ENCODE assay signal across 5 mouse cellular contexts in the genomic region with DNA sequence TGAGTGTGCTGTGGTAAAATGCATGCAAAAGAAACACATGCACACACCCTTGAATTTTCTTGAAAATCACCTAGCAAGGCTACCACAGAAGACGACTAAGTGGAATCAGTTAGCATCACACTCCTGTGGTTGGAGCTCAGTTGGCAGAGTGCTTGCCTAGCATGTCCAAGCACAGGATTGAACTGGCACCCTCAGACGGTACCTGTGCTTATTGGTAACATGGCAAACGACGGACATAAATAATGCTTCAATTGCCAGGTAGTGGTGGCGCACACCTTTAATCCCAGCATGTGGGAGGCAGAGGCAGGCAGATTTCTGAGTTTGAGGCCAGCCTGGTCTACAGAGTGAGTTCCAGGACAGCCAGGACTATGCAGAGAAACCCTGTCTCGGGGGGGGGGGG. TPM values are rescaled to one million over a fixed set of nuclear protein-coding genes. Genes with fewer than 3 reads are reported as not detected.
DNase-seq lines count a peak whose midpoint lies in the region; ATAC-seq and TF ChIP-seq lines count a peak whose summit lies in the region.
"Not testable (repeated sequence)": the region's sequence is repeated elsewhere in the genome, so short reads cannot be mapped to it uniquely, and the experiment has no call there.

No protein-coding gene starts in this region.

- not testable (repeated sequence) for H3K4me1 ChIP-seq in bone marrow, adult 2 months (ENCODE audit: control insufficient read depth, insufficient read depth, low read length)
- peaks cover 17% of the 10 kb centered on the region for H3K4me1 ChIP-seq in heart, embryonic 10.5 days
- peaks cover 60% of the 10 kb centered on the region for H3K4me1 ChIP-seq in liver, embryonic 12.5 days
- H3K4me1 ChIP-seq in liver, embryonic 15.5 days (replicated peaks), result peaks cover 57% of the 10 kb centered on the region
- H3K4me1 ChIP-seq in megakaryocyte, embryonic 14.5 days, result peaks cover 57% of the 10 kb centered on the region

- H3K27ac ChIP-seq in bone marrow, adult 2 months (ENCODE audit: control insufficient read depth, insufficient read depth, low read depth, low read length, poor library complexity), result peak overlapping the region; percentile 75; the same call in 1 of the 2 replicates
- peak overlapping the region; percentile 76; the same call in 1 of the 2 replicates for H3K27ac ChIP-seq in heart, embryonic 10.5 days
- peak overlapping the region; percentile 98 for H3K27ac ChIP-seq in liver, embryonic 12.5 days
- H3K27ac ChIP-seq in liver, embryonic 15.5 days (replicated peaks), result peak overlapping the region; percentile 96

- not testable (repeated sequence) for TF ChIP-seq CTCF in bone marrow, adult 2 months (IDR thresholded peaks at IDR 0.05; ENCODE audit: control insufficient read depth, insufficient read depth, low read length)

- WGBS in bone marrow, adult 2 months, result 44% methylated on average over 6 of the region's 6 CpGs
- 73% methylated on average over 6 of the region's 6 CpGs for WGBS in heart, embryonic 10.5 days
- 48% methylated on average over 6 of the region's 6 CpGs for WGBS in liver, embryonic 12.5 days (ENCODE audit: insufficient replicate concordance)
- whole genome bisulfite sequencing in liver, embryonic 15.5 days (ENCODE audit: insufficient replicate concordance), result 43% methylated on average over 6 of the region's 6 CpGs

- TF ChIP-seq POLR2A in bone marrow, adult 2 months (IDR thresholded peaks at IDR 0.05; ENCODE audit: borderline replicate concordance, control insufficient read depth, low read depth, low read length), result not testable (repeated sequence)

- H3K9ac ChIP-seq in liver, embryonic 12.5 days, result peak overlapping the region; percentile 72
- H3K9ac ChIP-seq in liver, embryonic 15.5 days, result not testable (repeated sequence)

- H3K36me3 ChIP-seq in heart, embryonic 10.5 days; liver, embryonic 12.5 days; liver, embryonic 15.5 days (replicated peaks); megakaryocyte, embryonic 14.5 days (replicated peaks; ENCODE audit: low read length): not testable (repeated sequence)

- ATAC-seq in liver, embryonic 12.5 days; liver, embryonic 15.5 days (ENCODE audit: insufficient read depth): not testable (repeated sequence)

- DNase-seq in heart, embryonic 10.5 days (ENCODE audit: low spot score), result not testable (repeated sequence)

- H3K4me2 ChIP-seq in liver, embryonic 12.5 days, result peak overlapping the region; percentile 72
- peak overlapping the region; percentile 66 for H3K4me2 ChIP-seq in liver, embryonic 15.5 days

- not testable (repeated sequence) for H3K9me3 ChIP-seq in heart, embryonic 10.5 days; liver, embryonic 12.5 days (replicated peaks); liver, embryonic 15.5 days (replicated peaks); megakaryocyte, embryonic 14.5 days

- H3K27me3 ChIP-seq in heart, embryonic 10.5 days (ENCODE audit: insufficient read depth, poor library complexity, severe bottlenecking); liver, embryonic 12.5 days (replicated peaks); liver, embryonic 15.5 days; megakaryocyte, embryonic 14.5 days (replicated peaks): not testable (repeated sequence)

- not testable (repeated sequence) for H3K4me3 ChIP-seq in bone marrow, adult 2 months (replicated peaks; ENCODE audit: control insufficient read depth, low read depth, low read length); heart, embryonic 10.5 days; liver, embryonic 15.5 days (replicated peaks)
- H3K4me3 ChIP-seq in liver, embryonic 12.5 days, result peak overlapping the region; percentile 47
- peak overlapping the region; percentile 88 for H3K4me3 ChIP-seq in megakaryocyte, embryonic 14.5 days (replicated peaks)

RNA-seq across cellular contexts. Expression of a gene that starts 4.2 kb away (rescaled TPM):
- 286 and 446 TPM in 2 replicates for polyA plus RNA-seq in bone marrow, adult 2 months (2011; ENCODE audit: insufficient read depth, insufficient read length, low replicate concordance, missing spikeins)
- 182 and 248 TPM in 2 replicates for polyA plus RNA-seq in heart, embryonic 10.5 days (2016; fragmentation: Nextera tagmentation; extraction: Ambion mirVana)
- polyA plus RNA-seq in liver, embryonic 12.5 days (2016; fragmentation: Nextera tagmentation; extraction: Ambion mirVana), result 393 and 400 TPM in 2 replicates
- polyA plus RNA-seq in liver, embryonic 15.5 days (2015; fragmentation: Nextera tagmentation; extraction: Ambion mirVana), result 213 and 216 TPM in 2 replicates
- 140 and 1,011 TPM in 2 replicates for polyA plus RNA-seq in megakaryocyte, embryonic 14.5 days (2012; ENCODE audit: insufficient read depth, low replicate concordance)

RNA-seq across cellular contexts. Expression of a gene that starts 16.6 kb away (rescaled TPM):
- polyA plus RNA-seq in bone marrow, adult 2 months (2011; ENCODE audit: insufficient read depth, insufficient read length, low replicate concordance, missing spikeins), result 30.5 and 56.5 TPM in 2 replicates
- 11.8 and 13.6 TPM in 2 replicates for polyA plus RNA-seq in heart, embryonic 10.5 days (2016; fragmentation: Nextera tagmentation; extraction: Ambion mirVana)
- polyA plus RNA-seq in liver, embryonic 12.5 days (2016; fragmentation: Nextera tagmentation; extraction: Ambion mirVana), result 8.7 and 8.9 TPM in 2 replicates
- 6.5 TPM in 2 replicates for polyA plus RNA-seq in liver, embryonic 15.5 days (2015; fragmentation: Nextera tagmentation; extraction: Ambion mirVana)
- 62.4 and 99.1 TPM in 2 replicates for polyA plus RNA-seq in megakaryocyte, embryonic 14.5 days (2012; ENCODE audit: insufficient read depth, low replicate concordance)

RNA-seq across cellular contexts. Expression of a gene that starts 17.3 kb away (rescaled TPM):
- 98.1 and 217 TPM in 2 replicates for polyA plus RNA-seq in bone marrow, adult 2 months (2011; ENCODE audit: insufficient read depth, insufficient read length, low replicate concordance, missing spikeins)
- 64.2 and 71.3 TPM in 2 replicates for polyA plus RNA-seq in heart, embryonic 10.5 days (2016; fragmentation: Nextera tagmentation; extraction: Ambion mirVana)
- 57.0 and 57.3 TPM in 2 replicates for polyA plus RNA-seq in liver, embryonic 12.5 days (2016; fragmentation: Nextera tagmentation; extraction: Ambion mirVana)
- 30.7 and 33.5 TPM in 2 replicates for polyA plus RNA-seq in liver, embryonic 15.5 days (2015; fragmentation: Nextera tagmentation; extraction: Ambion mirVana)
- polyA plus RNA-seq in megakaryocyte, embryonic 14.5 days (2012; ENCODE audit: insufficient read depth, low replicate concordance), result 3.1 and 14.1 TPM in 2 replicates

RNA-seq across cellular contexts. Expression of a gene that starts 28.2 kb away (rescaled TPM):
- 16.4 and 18.4 TPM in 2 replicates for polyA plus RNA-seq in bone marrow, adult 2 months (2011; ENCODE audit: insufficient read depth, insufficient read length, low replicate concordance, missing spikeins)
- polyA plus RNA-seq in heart, embryonic 10.5 days (2016; fragmentation: Nextera tagmentation; extraction: Ambion mirVana), result 39.6 and 55.1 TPM in 2 replicates
- 51.9 and 52.2 TPM in 2 replicates for polyA plus RNA-seq in liver, embryonic 12.5 days (2016; fragmentation: Nextera tagmentation; extraction: Ambion mirVana)
- polyA plus RNA-seq in liver, embryonic 15.5 days (2015; fragmentation: Nextera tagmentation; extraction: Ambion mirVana), result 21.0 and 22.9 TPM in 2 replicates
- 2.9 and 3.6 TPM in 2 replicates for polyA plus RNA-seq in megakaryocyte, embryonic 14.5 days (2012; ENCODE audit: insufficient read depth, low replicate concordance)

RNA-seq across cellular contexts. Expression of a gene that starts 28.6 kb away (rescaled TPM):
- polyA plus RNA-seq in bone marrow, adult 2 months (2011; ENCODE audit: insufficient read depth, insufficient read length, low replicate concordance, missing spikeins), result 16.2 and 27.7 TPM in 2 replicates
- polyA plus RNA-seq in heart, embryonic 10.5 days (2016; fragmentation: Nextera tagmentation; extraction: Ambion mirVana), result 16.8 and 21.0 TPM in 2 replicates
- 11.1 and 11.4 TPM in 2 replicates for polyA plus RNA-seq in liver, embryonic 12.5 days (2016; fragmentation: Nextera tagmentation; extraction: Ambion mirVana)
- 5.6 and 6.3 TPM in 2 replicates for polyA plus RNA-seq in liver, embryonic 15.5 days (2015; fragmentation: Nextera tagmentation; extraction: Ambion mirVana)
- polyA plus RNA-seq in megakaryocyte, embryonic 14.5 days (2012; ENCODE audit: insufficient read depth, low replicate concordance), result 13.9 and 14.0 TPM in 2 replicates
